Mouse (Mus musculus): ENCODE measurements around the gene Mdk. TPM values are rescaled to one million over a fixed set of nuclear protein-coding genes. Genes with fewer than 3 reads are reported as not detected.

Mdk gene
- 10 to 100 TPM; 51.5 to 56.1 TPM for total RNA-seq (2021)

- intact Hi-C loops (cut with DNase I): no loop called here
Observed at GRCm38 (mm10) chr2:91932160-91932711, at the start of gene Mdk. TSS of gene Mdk (minus strand) at chr2:91932297.

GRCm38 (mm10) chr2:91980830-91981229, 48.7 kb upstream of the Mdk start:
- DNase-seq: no peak
- intact Hi-C loops (cut with DNase I): no loop called here

More at GRCm38 (mm10) chr2:91932160-91932711, at the start of gene Mdk:
- DNase-seq: no peak

GRCm38 (mm10) chr2:91980245-91980644, 48.1 kb upstream of the Mdk start:
- intact Hi-C loops (cut with DNase I): no loop called here
- no peak for DNase-seq

- intact Hi-C loops (cut with DNase I): no loop called here
- no peak for DNase-seq
Observed at GRCm38 (mm10) chr2:91978547-91978946, 46.5 kb upstream of the Mdk start.

GRCm38 (mm10) chr2:91977960-91978359, 45.9 kb upstream of the Mdk start:
- DNase-seq: no peak
- intact Hi-C loops (cut with DNase I): no loop called here

- no peak for DNase-seq
- intact Hi-C loops (cut with DNase I): no loop called here
Observed at GRCm38 (mm10) chr2:91975581-91976541, 43.8 kb upstream of the Mdk start, which contains the start of gene Dgkz. TSS of gene Dgkz (minus strand) at chr2:91975864.

GRCm38 (mm10) chr2:91973416-91974135, 41.5 kb upstream of the Mdk start:
- DNase-seq: no peak
- intact Hi-C loops (cut with DNase I): no loop called here

- intact Hi-C loops (cut with DNase I): no loop called here
- DNase-seq: peak in 1 of 2 experiments; percentile 36
Observed at GRCm38 (mm10) chr2:91972121-91972566, 40.0 kb upstream of the Mdk start.

- intact Hi-C loops (cut with DNase I): no loop called here
Observed at GRCm38 (mm10) chr2:91971231-91972097, 39.4 kb upstream of the Mdk start.

GRCm38 (mm10) chr2:91967962-91968361, 35.9 kb upstream of the Mdk start:
- peak; percentile 62 to 66 for DNase-seq
- intact Hi-C loops (cut with DNase I): no loop called here

More at GRCm38 (mm10) chr2:91971231-91972097, 39.4 kb upstream of the Mdk start:
- DNase-seq: peak; percentile 72 to 77

- DNase-seq: no peak
- intact Hi-C loops (cut with DNase I): no loop called here
Observed at GRCm38 (mm10) chr2:91966367-91966766, 34.3 kb upstream of the Mdk start.

GRCm38 (mm10) chr2:91965417-91965816, 33.3 kb upstream of the Mdk start:
- intact Hi-C loops (cut with DNase I): loop anchor here (2.0 kb wide), 1 partner anchor 19 kb away; no protein-coding TSS in a partner anchor
- peak; percentile 76 to 82 for DNase-seq

- intact Hi-C loops (cut with DNase I): loop anchor here (2.0 kb wide), 1 partner anchor 20 kb away; no protein-coding TSS in a partner anchor
Observed at GRCm38 (mm10) chr2:91964610-91965204, 32.6 kb upstream of the Mdk start.

GRCm38 (mm10) chr2:91963443-91963932, 31.4 kb upstream of the Mdk start:
- DNase-seq: peak; percentile 98 to 99
- intact Hi-C loops (cut with DNase I): loop anchor here (1.0 kb wide), 1 partner anchor 9 kb away; no protein-coding TSS in a partner anchor

More at GRCm38 (mm10) chr2:91964610-91965204, 32.6 kb upstream of the Mdk start:
- DNase-seq: no peak

GRCm38 (mm10) chr2:91962864-91963401, 30.8 kb upstream of the Mdk start:
- peak in 1 of 2 experiments; percentile 56 for DNase-seq
- intact Hi-C loops (cut with DNase I): loop anchor here (1.0 kb wide), 1 partner anchor 9 kb away; no protein-coding TSS in a partner anchor

- intact Hi-C loops (cut with DNase I): no loop called here
- no peak for DNase-seq
Observed at GRCm38 (mm10) chr2:91961901-91962761, 30.0 kb upstream of the Mdk start.

- intact Hi-C loops (cut with DNase I): no loop called here
Observed at GRCm38 (mm10) chr2:91960459-91960858, 28.4 kb upstream of the Mdk start.

More at GRCm38 (mm10) chr2:91960459-91960858, 28.4 kb upstream of the Mdk start:
- no peak for DNase-seq

Data from heart, postnatal 10 days (tissue).